Mouse (Mus musculus) adrenal gland, postnatal 25 days (tissue): ENCODE data around the gene Nlrc4. TPM values are rescaled to one million over a fixed set of nuclear protein-coding genes. Genes with fewer than 3 reads are reported as not detected.

Experiments
- DNase-seq: peaks from one replicate; pipeline ENCODE4 v3.0.0; 2021; ENCODE audit warnings: mixed read lengths
- total RNA-seq: library from RNA; stranded (reverse); gene quantifications from 2 replicates; pipeline ENCODE4 v1.2.3, GENCODE M21; 2021

Gene Nlrc4
- total RNA-seq, 1 experiment from 2014 or later: 0.21 TPM

- no peak for DNase-seq
Observed at GRCm38 (mm10) chr17:74430074-74430473, 28.9 kb downstream of the Nlrc4 start.

GRCm38 (mm10) chr17:74424401-74425005 lies 34.4 kb downstream of the Nlrc4 start:
- no peak for DNase-seq

GRCm38 (mm10) chr17:74420656-74421055 lies 38.3 kb downstream of the Nlrc4 start:
- DNase-seq: no peak

GRCm38 (mm10) chr17:74418171-74418570 lies 40.8 kb downstream of the Nlrc4 start:
- DNase-seq: no peak

- no peak for DNase-seq
Observed at GRCm38 (mm10) chr17:74416841-74417360, 42.0 kb downstream of the Nlrc4 start.

- no peak for DNase-seq
Observed at GRCm38 (mm10) chr17:74414671-74415070, 44.3 kb downstream of the Nlrc4 start.

GRCm38 (mm10) chr17:74413324-74413723 lies 45.6 kb downstream of the Nlrc4 start:
- no peak for DNase-seq

- no peak for DNase-seq
Observed at GRCm38 (mm10) chr17:74409722-74410121, 49.2 kb downstream of the Nlrc4 start.

GRCm38 (mm10) chr17:74406487-74406886 lies 52.5 kb downstream of the Nlrc4 start:
- DNase-seq: no peak

- no peak for DNase-seq
Observed at GRCm38 (mm10) chr17:74402486-74403222, 56.3 kb downstream of the Nlrc4 start.

- DNase-seq: no peak
Observed at GRCm38 (mm10) chr17:74397173-74397572, 61.8 kb downstream of the Nlrc4 start.

GRCm38 (mm10) chr17:74396766-74397165 lies 62.2 kb downstream of the Nlrc4 start:
- DNase-seq: no peak

- peak; percentile 95 for DNase-seq
Observed at GRCm38 (mm10) chr17:74395383-74396065, 63.4 kb downstream of the Nlrc4 start, which contains the start of gene Slc30a6. Slc30a6 (plus strand) TSS chr17:74395608.

GRCm38 (mm10) chr17:74394855-74395254 lies 64.1 kb downstream of the Nlrc4 start:
- DNase-seq: no peak

GRCm38 (mm10) chr17:74394381-74394780 lies 64.6 kb downstream of the Nlrc4 start:
- no peak for DNase-seq

GRCm38 (mm10) chr17:74389847-74390246 lies 69.1 kb downstream of the Nlrc4 start:
- no peak for DNase-seq

GRCm38 (mm10) chr17:74386657-74387056 lies 72.3 kb downstream of the Nlrc4 start:
- no peak for DNase-seq

GRCm38 (mm10) chr17:74376916-74377315 lies 82.0 kb downstream of the Nlrc4 start:
- DNase-seq: no peak

Other genes starting within 250 kb of the Nlrc4 start
- gene Memo1, start 163.6 kb downstream of the Nlrc4 start, total RNA-seq: 111 and 128 TPM in 2 replicates
- gene Dpy30, start 135.2 kb downstream of the Nlrc4 start, total RNA-seq: 95.9 and 99.6 TPM in 2 replicates
- gene Spast, start 120.2 kb downstream of the Nlrc4 start, total RNA-seq: 29.4 and 33.1 TPM in 2 replicates
- gene Slc30a6, start 63.5 kb downstream of the Nlrc4 start, total RNA-seq: 29.0 TPM in 2 replicates
- 95.6 and 128 TPM in 2 replicates for gene Yipf4, start 30.4 kb upstream of the Nlrc4 start, total RNA-seq
- gene Birc6, start 69.2 kb upstream of the Nlrc4 start, total RNA-seq: 124 and 147 TPM in 2 replicates